Mouse (Mus musculus): ENCODE data around the gene Pcp4. TPM values are rescaled to one million over a fixed set of nuclear protein-coding genes. Genes with fewer than 3 reads are reported as not detected.
"Not testable (repeated sequence)": the region's sequence is repeated elsewhere in the genome, so short reads cannot be mapped to it uniquely, and the experiment has no call there.

Gene Pcp4
- polyA plus RNA-seq, 1 experiment from 2014 or later = 2.7 TPM

DNA sequence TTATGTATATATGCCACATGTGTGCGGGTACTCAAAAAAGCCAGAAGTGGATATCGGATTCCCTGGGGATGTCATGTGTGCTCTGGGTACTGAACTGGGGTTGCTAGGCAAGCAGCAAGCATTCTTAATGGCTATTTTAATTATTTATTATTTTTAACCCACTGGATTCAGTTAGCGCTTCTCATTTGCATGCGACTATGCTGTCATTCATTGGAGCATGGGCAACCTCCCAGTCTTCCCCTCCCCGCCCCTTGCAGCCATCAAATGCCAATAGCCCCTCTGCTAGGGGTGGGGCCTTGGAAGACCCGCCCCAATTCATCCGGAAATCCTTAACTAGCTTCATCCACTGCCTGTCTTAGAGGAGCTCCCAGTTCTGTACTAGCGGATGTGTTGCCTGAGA, 26.5 kb upstream of the Pcp4 start:
- Histone ChIP-seq H3K27ac (replicated peaks in 1 of 2; ENCODE audit: control insufficient read depth in 1 of 2, insufficient read depth in 1 of 2, low read depth in 2 of 2, low read length in 2 of 2) (no peak overlapping the region), H3K4me1 (ENCODE audit: control insufficient read depth in 2 of 2, insufficient read depth in 2 of 2, low read length in 2 of 2) (no peaks in the 10 kb centered on the region), H3K27me3 (ENCODE audit: control insufficient read depth, insufficient read depth, low read length) (no peaks in the 10 kb centered on the region), H3K4me3 (ENCODE audit: control insufficient read depth in 1 of 2, insufficient read depth in 1 of 2, low read depth in 1 of 2, low read length in 2 of 2) (no peak overlapping the region), H3K4me2 (ENCODE audit: low read length) (no peak overlapping the region), H3K36me3 (ENCODE audit: control insufficient read depth, insufficient read depth, low read length) (no peaks in the 10 kb centered on the region), H3K9me3 (ENCODE audit: control insufficient read depth, low read length) (no peaks in the 10 kb centered on the region), H3K9ac (ENCODE audit: low read length) (no peak overlapping the region)
- 89% methylated on average over 8 of the region's 8 CpGs for WGBS
- ATAC-seq (ENCODE audit: insufficient number of reproducible peaks, insufficient read depth, low FRiP score, low read depth) = no peak

DNA sequence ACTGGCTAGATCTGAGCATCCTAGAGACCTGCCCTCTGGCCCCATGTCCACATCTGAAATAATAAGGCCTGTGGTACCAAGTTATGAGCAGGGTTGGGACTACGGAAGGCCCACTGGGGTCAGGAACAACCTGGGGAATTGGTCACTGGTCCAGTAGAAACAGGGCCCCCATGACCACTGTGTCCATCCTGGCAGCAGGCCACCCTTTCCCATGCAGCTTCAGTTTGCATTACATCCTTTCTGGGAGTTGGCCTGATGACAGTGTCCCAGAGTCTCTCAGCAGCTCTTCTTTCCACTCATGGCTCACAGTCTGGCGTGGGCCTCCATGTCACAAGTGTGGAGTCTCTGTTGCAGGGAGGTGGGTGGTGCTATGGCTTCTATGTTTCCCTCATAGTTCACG, 25.6 kb upstream of the Pcp4 start:
- WGBS = 78% methylated on average over 3 of the region's 3 CpGs
- H3K4me2 ChIP-seq (ENCODE audit: low read length) = no peak overlapping the region

DNA sequence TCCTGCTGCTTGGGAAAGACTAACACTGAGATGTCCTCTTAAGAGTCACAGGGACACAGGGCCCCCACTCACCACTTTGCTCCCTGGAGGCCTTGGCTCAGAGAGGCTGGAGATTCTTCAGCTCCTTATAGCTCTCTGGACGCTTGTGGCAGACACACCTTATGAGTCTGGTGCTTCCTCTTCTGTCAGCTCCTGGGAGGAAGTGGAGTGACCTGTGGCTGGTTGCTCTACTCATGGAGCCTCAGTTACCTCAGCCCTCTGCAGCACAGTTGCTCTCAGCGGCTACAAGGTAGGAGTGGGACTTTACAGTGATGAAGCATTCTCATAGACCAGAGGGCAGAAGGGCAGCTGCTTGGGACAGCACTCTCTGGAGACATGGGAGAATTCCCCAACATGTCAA, 23.9 kb upstream of the Pcp4 start, which contains the start of gene Itgb2l:
Gene Itgb2l (minus strand): TSS at position 152 of the 400 bp plus-strand sequence.
- H3K4me1 ChIP-seq (ENCODE audit: control insufficient read depth in 2 of 2, insufficient read depth in 2 of 2, low read length in 2 of 2) = no peaks in the 10 kb centered on the region
- no peak within 1 kb of the TSS for H3K27ac ChIP-seq (replicated peaks in 1 of 2; ENCODE audit: control insufficient read depth in 1 of 2, insufficient read depth in 1 of 2, low read depth in 2 of 2, low read length in 2 of 2)
- H3K4me3 ChIP-seq (ENCODE audit: control insufficient read depth in 1 of 2, insufficient read depth in 1 of 2, low read depth in 1 of 2, low read length in 2 of 2) = no peak within 1 kb of the TSS
- 66% methylated on average over 2 of the region's 2 CpGs for WGBS
- H3K36me3 ChIP-seq (ENCODE audit: control insufficient read depth, insufficient read depth, low read length) = no peaks in the 10 kb centered on the region
- no peaks in the 10 kb centered on the region for H3K9me3 ChIP-seq (ENCODE audit: control insufficient read depth, low read length)
- no peak for ATAC-seq (ENCODE audit: insufficient number of reproducible peaks, insufficient read depth, low FRiP score, low read depth)
- no peaks in the 10 kb centered on the region for H3K27me3 ChIP-seq (ENCODE audit: control insufficient read depth, insufficient read depth, low read length)
- H3K9ac ChIP-seq (ENCODE audit: low read length) = no peak within 1 kb of the TSS
- H3K4me2 ChIP-seq (ENCODE audit: low read length) = no peak within 1 kb of the TSS

More for the DNA sequence above, 25.6 kb upstream of the Pcp4 start:
- no peaks in the 10 kb centered on the region for H3K27me3 ChIP-seq (ENCODE audit: control insufficient read depth, insufficient read depth, low read length)
- no peak overlapping the region for H3K27ac ChIP-seq (replicated peaks in 1 of 2; ENCODE audit: control insufficient read depth in 1 of 2, insufficient read depth in 1 of 2, low read depth in 2 of 2, low read length in 2 of 2)
- H3K9ac ChIP-seq (ENCODE audit: low read length) = no peak overlapping the region
- H3K36me3 ChIP-seq (ENCODE audit: control insufficient read depth, insufficient read depth, low read length) = no peaks in the 10 kb centered on the region
- no peak overlapping the region for H3K4me3 ChIP-seq (ENCODE audit: control insufficient read depth in 1 of 2, insufficient read depth in 1 of 2, low read depth in 1 of 2, low read length in 2 of 2)
- H3K9me3 ChIP-seq (ENCODE audit: control insufficient read depth, low read length) = no peaks in the 10 kb centered on the region
- H3K4me1 ChIP-seq (ENCODE audit: control insufficient read depth in 2 of 2, insufficient read depth in 2 of 2, low read length in 2 of 2) = no peaks in the 10 kb centered on the region
- ATAC-seq (ENCODE audit: insufficient number of reproducible peaks, insufficient read depth, low FRiP score, low read depth) = no peak

DNA sequence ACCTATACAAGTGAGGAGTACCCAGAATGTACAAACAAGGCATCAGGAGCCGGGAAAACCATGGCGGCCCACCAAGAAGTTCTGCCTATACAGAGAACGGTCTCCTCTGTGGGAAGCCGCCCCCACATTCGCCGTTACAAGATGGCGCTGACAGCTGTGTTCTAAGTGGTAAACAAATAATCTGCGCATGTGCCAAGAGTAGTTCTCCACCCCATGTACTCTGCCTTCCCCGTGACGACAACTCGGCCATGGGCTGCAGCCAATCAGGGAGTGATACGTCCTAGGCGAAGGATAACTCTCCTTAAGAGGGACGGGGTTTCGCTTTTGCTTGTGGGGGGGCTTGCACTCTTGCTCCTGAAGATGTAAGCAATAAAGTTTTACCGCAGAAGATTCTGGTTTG, 16.5 kb upstream of the Pcp4 start:
- H3K4me1 ChIP-seq (ENCODE audit: control insufficient read depth in 2 of 2, insufficient read depth in 2 of 2, low read length in 2 of 2); H3K27me3 ChIP-seq (ENCODE audit: control insufficient read depth, insufficient read depth, low read length); H3K9ac ChIP-seq (ENCODE audit: low read length); H3K27ac ChIP-seq (replicated peaks in 1 of 2; ENCODE audit: control insufficient read depth in 1 of 2, insufficient read depth in 1 of 2, low read depth in 2 of 2, low read length in 2 of 2); H3K9me3 ChIP-seq (ENCODE audit: control insufficient read depth, low read length); H3K4me3 ChIP-seq (ENCODE audit: control insufficient read depth in 1 of 2, insufficient read depth in 1 of 2, low read depth in 1 of 2, low read length in 2 of 2); ATAC-seq (ENCODE audit: insufficient number of reproducible peaks, insufficient read depth, low FRiP score, low read depth); H3K36me3 ChIP-seq (ENCODE audit: control insufficient read depth, insufficient read depth, low read length); H3K4me2 ChIP-seq (ENCODE audit: low read length): not testable (repeated sequence)
- WGBS = 90% methylated on average over 13 of the region's 16 CpGs

DNA sequence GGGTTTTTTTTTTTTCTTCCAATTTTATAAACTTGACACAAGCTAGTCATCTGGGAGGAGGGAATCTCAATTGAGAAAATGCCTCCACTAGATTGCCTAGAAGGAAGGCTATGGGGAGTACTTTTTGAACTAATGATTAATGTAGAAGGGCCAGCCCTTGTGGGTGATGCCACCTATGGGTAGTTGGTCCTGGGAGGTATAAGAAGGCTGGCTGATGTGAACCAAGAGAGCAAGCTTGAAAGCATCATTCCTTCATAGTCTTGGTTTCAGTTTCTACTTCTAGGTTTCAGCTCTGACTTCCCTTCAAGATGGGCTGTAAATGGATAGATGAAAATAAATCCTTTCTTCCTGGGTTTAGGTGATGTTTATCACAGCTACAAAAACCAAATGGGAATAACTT, 13.3 kb upstream of the Pcp4 start:
- Histone ChIP-seq H3K4me1 (ENCODE audit: control insufficient read depth in 2 of 2, insufficient read depth in 2 of 2, low read length in 2 of 2) (no peaks in the 10 kb centered on the region), H3K27ac (replicated peaks in 1 of 2; ENCODE audit: control insufficient read depth in 1 of 2, insufficient read depth in 1 of 2, low read depth in 2 of 2, low read length in 2 of 2) (no peak overlapping the region), H3K4me3 (ENCODE audit: control insufficient read depth in 1 of 2, insufficient read depth in 1 of 2, low read depth in 1 of 2, low read length in 2 of 2) (no peak overlapping the region), H3K9ac (ENCODE audit: low read length) (no peak overlapping the region), H3K9me3 (ENCODE audit: control insufficient read depth, low read length) (no peaks in the 10 kb centered on the region), H3K27me3 (ENCODE audit: control insufficient read depth, insufficient read depth, low read length) (no peaks in the 10 kb centered on the region), H3K4me2 (ENCODE audit: low read length) (no peak overlapping the region), H3K36me3 (ENCODE audit: control insufficient read depth, insufficient read depth, low read length) (no peaks in the 10 kb centered on the region)
- ATAC-seq (ENCODE audit: insufficient number of reproducible peaks, insufficient read depth, low FRiP score, low read depth) = no peak

DNA sequence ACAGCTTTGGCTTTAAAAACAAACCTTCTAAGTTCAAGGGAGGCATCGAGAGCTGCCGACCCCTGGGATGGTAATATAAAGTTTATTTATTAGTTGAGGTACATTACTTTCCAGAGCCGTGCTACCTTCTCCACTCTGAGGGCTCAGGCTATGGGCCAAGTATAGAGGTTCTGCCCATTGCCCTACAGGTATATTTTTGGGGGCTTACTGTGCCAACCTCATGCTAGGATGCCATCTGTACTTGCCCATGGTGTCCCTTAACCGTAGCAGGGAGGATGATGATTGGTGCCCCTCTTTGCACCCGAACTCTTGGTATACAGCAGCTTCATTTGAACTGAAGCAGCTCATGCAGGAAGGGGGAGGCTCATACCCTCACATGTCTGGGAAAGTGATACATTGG, 9.8 kb upstream of the Pcp4 start:
- no peak overlapping the region for H3K4me2 ChIP-seq (ENCODE audit: low read length)
- ATAC-seq (ENCODE audit: insufficient number of reproducible peaks, insufficient read depth, low FRiP score, low read depth) = no peak
- no peaks in the 10 kb centered on the region for H3K36me3 ChIP-seq (ENCODE audit: control insufficient read depth, insufficient read depth, low read length)
- no peaks in the 10 kb centered on the region for H3K9me3 ChIP-seq (ENCODE audit: control insufficient read depth, low read length)
- H3K27ac ChIP-seq (replicated peaks in 1 of 2; ENCODE audit: control insufficient read depth in 1 of 2, insufficient read depth in 1 of 2, low read depth in 2 of 2, low read length in 2 of 2) = no peak overlapping the region
- H3K4me3 ChIP-seq (ENCODE audit: control insufficient read depth in 1 of 2, insufficient read depth in 1 of 2, low read depth in 1 of 2, low read length in 2 of 2) = no peak overlapping the region
- no peak overlapping the region for H3K9ac ChIP-seq (ENCODE audit: low read length)
- no peaks in the 10 kb centered on the region for H3K27me3 ChIP-seq (ENCODE audit: control insufficient read depth, insufficient read depth, low read length)
- H3K4me1 ChIP-seq (ENCODE audit: control insufficient read depth in 2 of 2, insufficient read depth in 2 of 2, low read length in 2 of 2) = no peaks in the 10 kb centered on the region
- WGBS = 90% methylated on average over 5 of the region's 5 CpGs

DNA sequence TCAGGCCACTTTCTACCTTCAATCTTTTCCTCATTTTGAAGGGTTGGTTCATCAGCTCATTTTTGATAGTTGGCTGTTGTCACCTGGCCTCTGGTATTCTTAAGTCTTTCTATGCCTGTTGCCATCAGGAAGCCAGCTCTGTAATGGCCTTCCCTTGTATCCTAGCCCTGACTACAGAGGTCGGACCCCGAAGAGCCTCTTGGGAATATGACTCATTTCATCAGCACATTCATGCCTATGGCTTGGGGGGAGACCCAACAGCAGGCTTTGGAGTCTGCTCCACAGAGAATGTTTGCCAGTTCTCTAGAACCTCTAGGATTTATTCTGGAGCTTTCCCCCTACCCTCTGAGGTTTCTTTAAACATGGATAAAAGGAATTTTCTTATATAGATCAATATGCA, 8.1 kb upstream of the Pcp4 start:
- H3K4me2 ChIP-seq (ENCODE audit: low read length) = no peak overlapping the region
- no peaks in the 10 kb centered on the region for H3K9me3 ChIP-seq (ENCODE audit: control insufficient read depth, low read length)
- no peak overlapping the region for H3K4me3 ChIP-seq (ENCODE audit: control insufficient read depth in 1 of 2, insufficient read depth in 1 of 2, low read depth in 1 of 2, low read length in 2 of 2)
- no peak overlapping the region for H3K27ac ChIP-seq (replicated peaks in 1 of 2; ENCODE audit: control insufficient read depth in 1 of 2, insufficient read depth in 1 of 2, low read depth in 2 of 2, low read length in 2 of 2)
- no peaks in the 10 kb centered on the region for H3K4me1 ChIP-seq (ENCODE audit: control insufficient read depth in 2 of 2, insufficient read depth in 2 of 2, low read length in 2 of 2)
- no peak for ATAC-seq (ENCODE audit: insufficient number of reproducible peaks, insufficient read depth, low FRiP score, low read depth)
- H3K36me3 ChIP-seq (ENCODE audit: control insufficient read depth, insufficient read depth, low read length) = no peaks in the 10 kb centered on the region
- no peak overlapping the region for H3K9ac ChIP-seq (ENCODE audit: low read length)
- H3K27me3 ChIP-seq (ENCODE audit: control insufficient read depth, insufficient read depth, low read length) = no peaks in the 10 kb centered on the region
- WGBS = 70% methylated on average over 2 of the region's 2 CpGs

DNA sequence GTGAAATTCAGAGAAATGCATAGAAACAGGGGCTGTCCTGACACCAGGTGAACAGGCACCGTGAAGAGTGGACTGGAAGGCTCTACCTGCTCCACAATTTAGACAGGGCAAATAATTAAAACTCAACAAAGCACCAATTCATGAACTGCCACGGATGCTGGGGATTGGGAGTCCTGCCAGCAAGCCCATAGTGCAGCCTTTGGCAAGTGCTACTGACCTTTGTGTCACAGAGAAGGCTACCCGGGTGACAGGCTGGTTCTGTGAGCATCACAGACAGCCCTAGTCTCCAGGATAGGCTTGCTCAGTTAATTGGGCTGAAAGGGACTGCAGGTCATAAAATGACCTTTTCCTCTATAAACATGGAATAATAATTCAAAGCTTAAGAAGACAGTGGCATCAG, 6.6 kb upstream of the Pcp4 start:
- Histone ChIP-seq H3K36me3 (ENCODE audit: control insufficient read depth, insufficient read depth, low read length) (no peaks in the 10 kb centered on the region), H3K27ac (replicated peaks in 1 of 2; ENCODE audit: control insufficient read depth in 1 of 2, insufficient read depth in 1 of 2, low read depth in 2 of 2, low read length in 2 of 2) (no peak overlapping the region), H3K9me3 (ENCODE audit: control insufficient read depth, low read length) (no peaks in the 10 kb centered on the region), H3K4me3 (ENCODE audit: control insufficient read depth in 1 of 2, insufficient read depth in 1 of 2, low read depth in 1 of 2, low read length in 2 of 2) (no peak overlapping the region), H3K9ac (ENCODE audit: low read length) (no peak overlapping the region), H3K27me3 (ENCODE audit: control insufficient read depth, insufficient read depth, low read length) (0 out of 2 replicates have a peak, but pooled peaks cover 3% of the 10 kb centered on the region), H3K4me1 (ENCODE audit: control insufficient read depth in 2 of 2, insufficient read depth in 2 of 2, low read length in 2 of 2) (no peaks in the 10 kb centered on the region), H3K4me2 (ENCODE audit: low read length) (no peak overlapping the region)
- 70% methylated on average over 3 of the region's 3 CpGs for WGBS
- no peak for ATAC-seq (ENCODE audit: insufficient number of reproducible peaks, insufficient read depth, low FRiP score, low read depth)

All from heart, embryonic 14.5 days (tissue).